Mouse (Mus musculus): ENCODE results near the gene Ogt.

Gene Ogt

DNA sequence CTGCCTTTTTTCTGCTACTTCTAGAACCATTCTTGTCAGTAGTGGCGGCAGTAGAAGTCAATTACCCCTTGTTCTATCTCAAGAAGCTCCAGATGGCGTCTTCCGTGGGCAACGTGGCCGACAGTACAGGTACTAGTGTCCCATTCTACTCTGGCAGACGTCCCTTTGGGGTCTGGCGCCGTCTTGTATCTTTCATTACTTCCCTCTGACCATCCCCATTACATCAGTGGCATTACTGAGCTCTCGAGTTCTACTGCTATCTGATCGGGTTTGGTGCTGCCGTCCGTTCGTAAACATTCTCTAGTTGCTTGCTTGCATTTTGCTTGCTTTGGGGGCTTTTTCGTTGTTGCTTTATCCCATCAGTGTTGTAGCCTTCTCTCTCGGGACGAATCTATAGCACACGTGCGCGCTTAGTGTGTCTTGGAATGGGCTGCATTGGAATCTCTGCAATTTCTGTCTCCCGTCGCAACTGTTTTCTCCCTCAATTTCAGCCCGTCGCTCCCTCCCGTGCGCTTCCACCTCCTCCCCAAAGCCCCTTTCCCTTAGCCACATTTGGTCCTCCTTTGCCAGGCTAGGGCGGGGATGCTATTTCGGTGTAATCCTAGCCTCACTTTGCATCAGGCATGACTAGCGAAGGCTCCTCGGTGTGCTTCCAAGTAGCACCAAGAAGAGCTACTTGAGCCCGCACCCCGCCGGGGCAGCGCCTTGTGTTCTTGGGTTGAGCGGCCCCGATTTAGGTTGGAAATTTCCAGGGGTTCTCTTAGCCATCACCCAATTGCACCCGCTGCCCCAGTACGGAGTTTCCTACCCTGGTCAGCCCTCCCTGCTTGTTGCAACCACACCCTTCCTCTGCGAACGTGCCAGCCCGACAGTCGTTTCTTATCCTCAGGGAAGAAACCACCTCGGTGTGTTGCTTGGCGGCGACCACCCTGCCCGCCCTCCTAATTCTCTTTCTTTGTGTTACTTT lies 617 bp downstream of the Ogt start:
- no peaks in the 10 kb centered on the region for H3K9me3 ChIP-seq (ENCODE audit: low read length)
- H3K4me1 ChIP-seq (replicated peaks; ENCODE audit: low read depth, low read length) = peaks cover 49% of the 10 kb centered on the region
- H3K36me3 ChIP-seq (ENCODE audit: insufficient read depth, low read length) = peaks cover 16% of the 10 kb centered on the region
- no peaks in the 10 kb centered on the region; the same call in 1 of the 2 replicates for H3K27me3 ChIP-seq (ENCODE audit: insufficient read depth, low read length)
- H3K4me3 ChIP-seq (replicated peaks; ENCODE audit: low read length) = peak overlapping the region; percentile 87
- no peak for TF ChIP-seq CTCF (conservative IDR thresholded peaks at IDR 0.05; ENCODE audit: low read length)
- TF ChIP-seq POU5F1 (IDR thresholded peaks at IDR 0.05; ENCODE audit: borderline replicate concordance, low read length) = no peak
- TF ChIP-seq NANOG (IDR thresholded peaks at IDR 0.05; ENCODE audit: borderline replicate concordance, low read length) = no peak

GRCm38 (mm10) chrX:101641161-101641530 lies 1.3 kb downstream of the Ogt start:
- Histone ChIP-seq H3K9me3 (ENCODE audit: low read length) (no peaks in the 10 kb centered on the region), H3K27me3 (ENCODE audit: insufficient read depth, low read length) (no peaks in the 10 kb centered on the region; the same call in 1 of the 2 replicates), H3K36me3 (ENCODE audit: insufficient read depth, low read length) (peaks cover 19% of the 10 kb centered on the region), H3K4me3 (replicated peaks; ENCODE audit: low read length) (peak overlapping the region; percentile 87), H3K4me1 (replicated peaks; ENCODE audit: low read depth, low read length) (peaks cover 47% of the 10 kb centered on the region)
- TF ChIP-seq NANOG (IDR thresholded peaks at IDR 0.05; ENCODE audit: borderline replicate concordance, low read length) = no peak
- no peak for TF ChIP-seq POU5F1 (IDR thresholded peaks at IDR 0.05; ENCODE audit: borderline replicate concordance, low read length)
- TF ChIP-seq CTCF (conservative IDR thresholded peaks at IDR 0.05; ENCODE audit: low read length) = no peak

DNA sequence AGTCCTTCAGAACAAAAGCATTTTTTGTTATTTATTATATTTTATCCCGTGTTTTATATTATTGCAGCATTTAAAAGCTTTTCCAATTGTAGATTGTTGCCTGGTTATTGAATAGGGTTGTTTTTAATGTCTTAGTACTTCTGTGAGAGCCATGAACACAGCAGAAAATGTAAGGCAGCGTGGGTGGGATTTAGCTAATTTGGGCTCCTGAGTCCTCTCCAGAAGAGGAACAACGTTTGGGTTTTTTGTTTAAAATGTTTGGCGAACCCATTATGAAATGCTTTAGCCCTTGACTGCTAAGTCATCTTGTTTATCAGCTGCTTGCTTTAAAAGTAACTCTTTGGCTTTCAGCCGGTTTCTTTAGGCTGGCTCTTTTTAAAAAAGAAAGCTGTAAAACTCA lies 2.2 kb downstream of the Ogt start:
- TF ChIP-seq POU5F1 (IDR thresholded peaks at IDR 0.05; ENCODE audit: borderline replicate concordance, low read length) (no peak), CTCF (conservative IDR thresholded peaks at IDR 0.05; ENCODE audit: low read length) (no peak), NANOG (IDR thresholded peaks at IDR 0.05; ENCODE audit: borderline replicate concordance, low read length) (no peak)
- peak overlapping the region; percentile 87 for H3K4me3 ChIP-seq (replicated peaks; ENCODE audit: low read length)
- peaks cover 25% of the 10 kb centered on the region for H3K36me3 ChIP-seq (ENCODE audit: insufficient read depth, low read length)

GRCm38 (mm10) chrX:101645286-101645685 lies 5.4 kb downstream of the Ogt start:
- TF ChIP-seq POU5F1 (IDR thresholded peaks at IDR 0.05; ENCODE audit: borderline replicate concordance, low read length) (no peak), CTCF (conservative IDR thresholded peaks at IDR 0.05; ENCODE audit: low read length) (no peak), NANOG (IDR thresholded peaks at IDR 0.05; ENCODE audit: borderline replicate concordance, low read length) (no peak)
- no peak overlapping the region for H3K4me3 ChIP-seq (replicated peaks; ENCODE audit: low read length)
- peaks cover 47% of the 10 kb centered on the region for H3K36me3 ChIP-seq (ENCODE audit: insufficient read depth, low read length)
- H3K27me3 ChIP-seq (ENCODE audit: insufficient read depth, low read length) = no peaks in the 10 kb centered on the region
- H3K9me3 ChIP-seq (ENCODE audit: low read length) = no peaks in the 10 kb centered on the region
- H3K4me1 ChIP-seq (replicated peaks; ENCODE audit: low read depth, low read length) = peaks cover 42% of the 10 kb centered on the region

More for the DNA sequence above, 2.2 kb downstream of the Ogt start:
- H3K9me3 ChIP-seq (ENCODE audit: low read length) = no peaks in the 10 kb centered on the region
- H3K27me3 ChIP-seq (ENCODE audit: insufficient read depth, low read length) = no peaks in the 10 kb centered on the region; the same call in 1 of the 2 replicates
- H3K4me1 ChIP-seq (replicated peaks; ENCODE audit: low read depth, low read length) = peaks cover 49% of the 10 kb centered on the region

GRCm38 (mm10) chrX:101646621-101647020 lies 6.8 kb downstream of the Ogt start:
- Histone ChIP-seq H3K36me3 (ENCODE audit: insufficient read depth, low read length) (peaks cover 60% of the 10 kb centered on the region), H3K9me3 (ENCODE audit: low read length) (no peaks in the 10 kb centered on the region), H3K27me3 (ENCODE audit: insufficient read depth, low read length) (no peaks in the 10 kb centered on the region)

DNA sequence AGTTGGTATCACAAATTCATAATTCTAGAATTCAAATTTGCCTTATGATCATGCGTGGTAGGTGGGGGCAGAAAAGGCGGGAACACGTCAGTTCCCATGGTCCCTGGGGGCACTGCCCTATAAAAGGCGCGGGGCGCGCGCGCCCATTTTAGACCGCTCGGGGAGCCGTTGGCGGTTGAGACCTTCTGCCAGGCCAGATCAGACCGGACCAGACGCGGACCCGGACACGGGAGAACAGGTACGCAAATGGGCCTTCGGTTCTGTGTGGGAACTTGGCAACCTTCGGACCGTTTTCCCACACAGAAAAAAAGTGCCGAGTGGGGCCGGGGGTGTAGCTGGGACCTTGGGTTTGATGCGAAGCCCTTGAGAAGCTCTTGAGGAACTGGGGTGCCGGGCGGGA lies 55.8 kb downstream of the Ogt start:
- Histone ChIP-seq H3K36me3 (ENCODE audit: insufficient read depth, low read length) (no peaks in the 10 kb centered on the region), H3K27me3 (ENCODE audit: insufficient read depth, low read length) (peaks cover 37% of the 10 kb centered on the region), H3K4me1 (replicated peaks; ENCODE audit: low read depth, low read length) (no peaks in the 10 kb centered on the region), H3K4me3 (replicated peaks; ENCODE audit: low read length) (peak overlapping the region; percentile 61), H3K9me3 (ENCODE audit: low read length) (no peaks in the 10 kb centered on the region)
- TF ChIP-seq POU5F1 (IDR thresholded peaks at IDR 0.05; ENCODE audit: borderline replicate concordance, low read length) (no peak), NANOG (IDR thresholded peaks at IDR 0.05; ENCODE audit: borderline replicate concordance, low read length) (no peak), CTCF (conservative IDR thresholded peaks at IDR 0.05; ENCODE audit: low read length) (no peak)

More at GRCm38 (mm10) chrX:101646621-101647020, 6.8 kb downstream of the Ogt start:
- TF ChIP-seq NANOG (IDR thresholded peaks at IDR 0.05; ENCODE audit: borderline replicate concordance, low read length) (no peak), CTCF (conservative IDR thresholded peaks at IDR 0.05; ENCODE audit: low read length) (no peak), POU5F1 (IDR thresholded peaks at IDR 0.05; ENCODE audit: borderline replicate concordance, low read length) (no peak)
- Histone ChIP-seq H3K4me3 (replicated peaks; ENCODE audit: low read length) (no peak overlapping the region), H3K4me1 (replicated peaks; ENCODE audit: low read depth, low read length) (peaks cover 52% of the 10 kb centered on the region)

- H3K27me3 ChIP-seq (ENCODE audit: insufficient read depth, low read length) = peaks cover 32% of the 10 kb centered on the region
- H3K9me3 ChIP-seq (ENCODE audit: low read length) = no peaks in the 10 kb centered on the region
- no peak for TF ChIP-seq POU5F1 (IDR thresholded peaks at IDR 0.05; ENCODE audit: borderline replicate concordance, low read length)
- TF ChIP-seq CTCF (conservative IDR thresholded peaks at IDR 0.05; ENCODE audit: low read length) = no peak
- TF ChIP-seq NANOG (IDR thresholded peaks at IDR 0.05; ENCODE audit: borderline replicate concordance, low read length) = no peak
- H3K36me3 ChIP-seq (ENCODE audit: insufficient read depth, low read length) = peaks cover 10% of the 10 kb centered on the region; the same call in 1 of the 2 replicates
- no peaks in the 10 kb centered on the region for H3K4me1 ChIP-seq (replicated peaks; ENCODE audit: low read depth, low read length)
- peak overlapping the region; percentile 52 for H3K4me3 ChIP-seq (replicated peaks; ENCODE audit: low read length)
Observed at GRCm38 (mm10) chrX:101697537-101697936, 57.7 kb downstream of the Ogt start.

GRCm38 (mm10) chrX:101698232-101698631 lies 58.4 kb downstream of the Ogt start:
- no peak for TF ChIP-seq POU5F1 (IDR thresholded peaks at IDR 0.05; ENCODE audit: borderline replicate concordance, low read length)
- no peak for TF ChIP-seq NANOG (IDR thresholded peaks at IDR 0.05; ENCODE audit: borderline replicate concordance, low read length)
- TF ChIP-seq CTCF (conservative IDR thresholded peaks at IDR 0.05; ENCODE audit: low read length) = peak; percentile 31; the same call in 1 of the 2 replicates
- H3K4me3 ChIP-seq (replicated peaks; ENCODE audit: low read length) = peak overlapping the region; percentile 52; the same call in 1 of the 2 replicates
- H3K4me1 ChIP-seq (replicated peaks; ENCODE audit: low read depth, low read length) = no peaks in the 10 kb centered on the region
- H3K36me3 ChIP-seq (ENCODE audit: insufficient read depth, low read length) = peaks cover 15% of the 10 kb centered on the region; the same call in 1 of the 2 replicates
- no peaks in the 10 kb centered on the region for H3K9me3 ChIP-seq (ENCODE audit: low read length)
- H3K27me3 ChIP-seq (ENCODE audit: insufficient read depth, low read length) = peaks cover 32% of the 10 kb centered on the region
